Mouse (Mus musculus) layer of hippocampus, postnatal 14 days (tissue): ENCODE data around the gene Suds3. TPM values are rescaled to one million over a fixed set of nuclear protein-coding genes. Genes with fewer than 3 reads are reported as not detected.
A peak's percentile ranks its signal among the peaks of the same experiment; 100 is the strongest.

ENCODE experiments used
- DNase-seq, 2 experiments: peaks; one replicate each; pipeline ENCODE4 v3.0.0; 2021 to 2022; ENCODE audit warnings: low spot score in 2 of 2, mixed read lengths in 1 of 2
- long read RNA-seq, 2 experiments: library from polyadenylated mRNA; stranded (forward); transcript quantifications; one replicate each; pipeline ENCODE4 v2.0.0; 2021
- total RNA-seq, 2 experiments: library from RNA; stranded (reverse); gene quantifications; 2 replicates each; pipeline ENCODE4 v1.2.3; 2021

Suds3 gene
- 100 to 1,000 TPM in 1 of 2 experiments, 10 to 100 TPM in 1; 96.6 to 110 TPM for total RNA-seq
- long read RNA-seq, experiment 1, partial matches to known transcripts, result 7 of 119 reads
- long read RNA-seq, experiment 1, other reads (novel, unspliced or antisense), result 112 of 119 reads
- long read RNA-seq, experiment 2, partial matches to known transcripts, result 99 of 131 reads
- long read RNA-seq, experiment 2, other reads (novel, unspliced or antisense), result 32 of 131 reads

DNA sequence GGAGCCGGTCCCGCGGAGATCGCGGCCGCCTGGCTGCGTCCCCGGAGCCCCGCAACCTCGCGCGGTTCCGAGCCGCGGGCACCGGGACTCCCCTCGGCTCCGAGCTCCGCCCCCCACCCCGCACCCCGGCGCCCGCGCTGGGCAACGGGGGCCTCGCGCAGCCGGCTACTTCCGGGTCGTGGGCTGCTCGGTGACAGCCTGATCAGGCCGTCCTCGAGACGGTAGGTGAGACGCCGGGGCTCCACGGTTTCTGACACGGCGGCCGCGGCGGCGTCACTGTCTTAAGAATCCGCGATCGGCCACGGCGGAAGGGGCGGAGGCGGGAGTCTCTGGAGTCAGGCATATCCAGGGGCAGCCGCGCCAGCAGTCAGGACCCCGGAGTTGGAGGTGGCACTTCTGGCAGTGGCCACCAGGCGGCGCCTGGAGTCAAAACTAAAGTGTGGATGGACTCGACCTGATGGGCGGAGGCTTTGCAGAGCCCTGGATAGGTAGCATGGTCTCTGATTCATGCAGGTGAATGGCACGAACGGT is at the start of gene Suds3:
Gene Suds3 (minus strand): TSS at position 278 of the 531 bp plus-strand sequence.
- DNase-seq, result peak; percentile 98 to 99

DNA sequence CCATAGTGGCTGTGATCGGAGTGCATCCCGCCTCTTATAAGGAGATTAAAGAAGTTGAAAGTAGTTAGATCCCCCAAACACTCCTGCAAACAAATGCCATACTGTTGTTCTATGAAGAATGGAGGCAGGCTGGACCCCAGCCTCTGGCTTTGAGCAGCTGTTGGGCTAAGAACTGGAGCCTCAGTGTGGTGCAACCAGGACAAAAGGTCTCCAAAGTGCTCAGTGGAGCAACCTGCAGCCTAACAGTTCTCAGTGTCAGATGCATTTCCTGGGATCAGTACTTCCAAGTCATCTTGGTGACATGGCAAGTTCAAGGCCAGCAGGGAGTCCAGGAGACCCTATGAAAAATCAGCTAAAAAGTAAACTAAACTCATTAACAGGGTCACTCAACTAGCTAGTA is 49.0 kb upstream of the Suds3 start:
- DNase-seq, result no peak

DNA sequence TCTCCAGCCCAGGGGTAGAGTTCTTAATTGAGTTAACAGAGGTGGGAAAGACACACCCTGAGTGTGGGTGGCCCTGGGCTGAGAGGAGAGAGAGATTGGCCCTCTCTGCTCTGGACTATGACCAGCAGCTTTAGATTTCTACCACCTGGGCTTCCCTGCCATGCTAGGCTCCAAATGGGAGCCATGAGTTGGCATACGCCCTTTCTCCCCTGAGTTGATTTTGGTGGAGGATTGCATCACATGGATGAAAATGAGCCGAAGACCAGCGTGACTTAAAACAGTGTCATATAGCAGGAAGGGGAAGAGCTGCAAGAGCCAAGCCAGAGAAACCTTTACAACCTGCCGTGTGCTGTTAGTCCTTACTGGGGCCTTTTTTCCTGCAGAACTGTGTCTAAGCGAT is 48.6 kb upstream of the Suds3 start:
- DNase-seq, result no peak

DNA sequence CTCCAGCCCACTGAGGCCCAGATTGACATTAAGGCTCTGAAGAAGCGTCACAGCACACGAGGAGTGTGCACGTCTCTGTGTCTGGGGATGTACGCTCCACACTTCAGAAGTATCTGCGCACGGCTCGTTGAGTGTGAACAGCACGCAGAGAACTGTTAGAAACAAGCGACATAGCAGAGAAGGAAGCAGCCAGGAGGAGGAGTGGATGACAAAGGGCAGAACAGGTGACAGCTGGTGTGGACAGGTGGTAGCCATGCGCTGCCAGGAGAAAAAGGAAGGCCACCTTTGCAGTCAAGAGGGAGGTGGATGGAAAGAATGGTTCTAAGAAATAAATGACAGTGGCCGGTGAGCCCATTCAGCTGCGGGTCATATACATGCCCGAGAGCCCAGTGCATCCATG is 47.9 kb upstream of the Suds3 start:
- no peak for DNase-seq

DNA sequence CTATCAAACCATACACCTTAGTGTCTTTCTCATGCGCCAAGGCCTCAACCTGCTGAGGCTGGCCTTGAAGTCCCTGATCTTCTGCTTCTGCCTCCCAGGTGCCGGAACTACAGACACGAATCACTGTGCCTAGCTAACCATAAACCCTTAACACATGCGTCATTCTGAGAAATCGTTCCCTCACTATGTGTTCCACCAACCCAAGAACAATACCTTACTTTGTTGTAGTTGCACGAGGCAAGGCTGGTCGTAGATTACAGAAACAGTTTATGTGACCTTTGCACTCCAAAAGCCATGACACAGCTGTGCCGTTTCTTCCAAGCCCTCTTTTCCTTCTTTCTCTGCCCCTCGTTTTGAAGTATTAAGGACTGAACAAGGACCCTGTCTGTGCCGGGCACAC is 44.6 kb upstream of the Suds3 start:
- DNase-seq, result no peak

DNA sequence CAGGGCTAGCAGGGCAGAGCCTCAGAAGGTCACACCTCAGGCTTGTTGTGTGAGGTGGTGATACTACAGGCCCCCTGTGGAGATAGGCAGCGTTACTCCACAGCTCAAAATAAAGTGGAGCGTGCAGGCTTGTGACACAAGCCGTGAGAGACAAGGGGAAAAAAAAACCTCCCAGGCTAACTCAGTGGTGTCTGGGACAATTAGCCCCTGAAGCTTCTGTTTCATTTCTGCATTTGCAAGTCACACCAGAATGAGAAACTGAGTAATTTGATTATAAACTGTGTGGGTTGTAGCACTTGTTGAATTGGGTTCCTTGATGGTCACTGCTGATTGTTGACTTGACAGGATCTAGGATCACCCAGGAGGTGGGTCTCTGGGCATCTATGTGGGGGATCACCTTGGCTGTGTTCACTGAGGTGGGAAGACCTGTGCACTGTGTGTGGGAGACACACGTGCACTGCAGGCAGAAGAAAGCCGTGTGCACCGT is 43.9 kb upstream of the Suds3 start:
- no peak for DNase-seq

DNA sequence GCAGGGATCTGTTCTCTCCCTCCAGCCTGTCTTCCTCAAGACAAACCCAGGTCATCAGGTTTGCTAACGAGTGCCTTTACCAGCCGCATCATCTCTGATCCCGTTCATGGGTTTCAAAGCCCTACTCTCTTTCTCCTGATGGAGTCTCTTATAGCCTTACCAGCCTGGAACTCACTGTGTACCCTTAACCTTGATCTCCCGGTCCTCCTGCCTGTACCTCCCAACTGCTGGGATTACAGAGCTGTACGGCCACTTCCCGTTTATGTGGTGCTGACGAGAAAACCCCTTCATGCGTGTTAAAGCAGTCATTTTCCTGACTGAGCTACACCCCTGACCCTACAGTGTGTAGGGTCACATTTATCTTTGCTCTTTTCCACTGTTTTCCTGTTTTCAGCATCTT is 43.4 kb upstream of the Suds3 start:
- no peak for DNase-seq

DNA sequence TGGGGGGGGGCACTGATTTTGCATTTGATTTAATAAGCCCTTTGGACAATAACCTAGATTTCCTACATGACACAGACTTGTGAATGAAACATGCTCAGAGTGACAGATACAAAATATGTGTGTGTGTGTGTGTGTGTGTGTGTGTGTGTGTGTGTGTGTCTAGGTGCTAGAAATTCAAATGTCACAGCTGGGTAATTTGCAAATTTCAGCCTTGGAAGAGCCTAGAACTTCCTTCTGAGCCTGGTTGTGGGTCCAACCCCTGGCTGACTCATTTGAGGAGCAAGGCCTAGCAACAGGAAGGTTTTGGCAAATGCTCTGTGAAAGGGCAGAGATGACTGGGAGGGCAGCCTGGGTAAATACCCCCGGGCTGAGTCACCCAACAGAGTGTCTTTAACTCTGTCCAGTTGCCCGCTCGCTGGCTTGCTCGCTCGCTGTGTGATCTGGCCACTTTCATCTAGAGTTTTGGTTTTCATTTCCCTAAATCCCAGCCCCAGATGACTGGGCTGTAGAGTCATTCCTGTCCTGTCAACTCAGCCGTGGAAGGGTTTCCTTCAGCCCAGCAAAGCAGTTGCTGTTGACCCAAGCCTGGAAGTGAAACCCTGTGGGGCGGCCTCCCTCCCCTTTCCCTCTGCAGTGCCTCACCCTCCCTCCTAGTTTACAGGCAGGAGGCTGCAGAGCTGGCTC is 42.6 kb upstream of the Suds3 start:
- DNase-seq, result no peak

DNA sequence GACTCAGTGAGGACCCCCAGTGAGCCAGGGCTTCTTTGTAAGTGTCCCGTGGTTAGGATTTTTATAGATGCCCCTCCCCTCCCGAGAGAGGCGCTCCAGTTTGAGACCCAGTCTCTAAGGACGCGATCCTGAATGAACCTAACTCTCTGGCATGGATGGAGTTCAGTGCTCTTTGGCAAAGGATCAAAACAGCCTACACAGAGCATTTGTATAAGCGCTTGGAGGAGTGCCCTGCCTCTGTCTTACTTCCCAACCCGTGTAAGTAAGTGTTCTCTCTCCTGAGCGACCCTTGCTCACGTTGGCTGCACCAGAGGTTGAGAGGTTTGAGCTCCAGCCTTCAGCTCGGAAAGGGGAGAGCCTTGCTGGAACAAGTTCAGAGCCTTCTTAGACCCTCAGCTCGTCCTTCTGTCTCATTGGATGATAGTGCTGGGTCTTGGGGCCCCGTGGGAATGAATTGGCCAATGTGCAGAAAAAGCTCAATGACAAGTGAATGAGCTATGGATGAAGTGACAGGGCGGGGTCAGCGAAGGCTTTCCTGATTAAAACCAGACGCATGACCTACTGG is 37.7 kb upstream of the Suds3 start:
- no peak for DNase-seq

DNA sequence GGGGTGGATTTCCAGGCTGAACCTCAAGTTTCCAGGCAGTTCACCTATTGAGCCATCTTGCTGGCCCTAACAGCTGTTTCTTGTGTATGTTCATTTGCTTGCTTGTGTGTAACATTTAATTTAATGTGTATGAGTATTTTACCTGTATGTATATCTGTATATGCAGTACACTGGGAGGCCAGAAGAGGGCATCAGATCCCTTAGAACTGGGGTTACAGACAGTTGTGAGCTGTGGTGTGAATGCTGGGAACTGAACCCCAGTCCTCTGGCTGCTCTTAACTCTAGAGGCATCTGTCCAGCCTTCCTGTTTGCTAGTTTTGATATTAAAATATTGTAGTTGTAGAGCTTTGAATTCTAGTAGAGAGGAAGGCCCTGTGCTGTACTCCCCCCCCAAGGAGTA is 37.0 kb upstream of the Suds3 start:
- DNase-seq, result no peak

DNA sequence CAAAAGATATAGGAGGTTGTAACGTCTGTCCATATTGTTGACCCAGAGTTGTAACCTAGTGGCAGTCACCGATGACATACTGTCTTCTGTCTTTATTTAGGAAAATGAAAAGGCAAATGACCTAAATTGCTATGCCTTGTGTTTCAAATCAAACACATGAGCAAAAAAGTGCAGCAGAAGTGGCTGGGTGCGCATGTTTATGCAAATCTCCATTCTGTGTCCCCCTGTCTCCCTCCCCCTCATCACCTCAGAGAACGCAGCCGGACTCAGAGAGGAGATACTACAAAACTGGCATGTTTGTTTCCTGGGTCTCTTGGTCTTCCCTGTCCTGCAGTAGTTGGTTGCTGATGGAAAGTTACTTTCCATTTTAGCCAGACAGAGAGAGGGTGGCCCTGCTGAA is 34.2 kb upstream of the Suds3 start:
- no peak for DNase-seq

DNA sequence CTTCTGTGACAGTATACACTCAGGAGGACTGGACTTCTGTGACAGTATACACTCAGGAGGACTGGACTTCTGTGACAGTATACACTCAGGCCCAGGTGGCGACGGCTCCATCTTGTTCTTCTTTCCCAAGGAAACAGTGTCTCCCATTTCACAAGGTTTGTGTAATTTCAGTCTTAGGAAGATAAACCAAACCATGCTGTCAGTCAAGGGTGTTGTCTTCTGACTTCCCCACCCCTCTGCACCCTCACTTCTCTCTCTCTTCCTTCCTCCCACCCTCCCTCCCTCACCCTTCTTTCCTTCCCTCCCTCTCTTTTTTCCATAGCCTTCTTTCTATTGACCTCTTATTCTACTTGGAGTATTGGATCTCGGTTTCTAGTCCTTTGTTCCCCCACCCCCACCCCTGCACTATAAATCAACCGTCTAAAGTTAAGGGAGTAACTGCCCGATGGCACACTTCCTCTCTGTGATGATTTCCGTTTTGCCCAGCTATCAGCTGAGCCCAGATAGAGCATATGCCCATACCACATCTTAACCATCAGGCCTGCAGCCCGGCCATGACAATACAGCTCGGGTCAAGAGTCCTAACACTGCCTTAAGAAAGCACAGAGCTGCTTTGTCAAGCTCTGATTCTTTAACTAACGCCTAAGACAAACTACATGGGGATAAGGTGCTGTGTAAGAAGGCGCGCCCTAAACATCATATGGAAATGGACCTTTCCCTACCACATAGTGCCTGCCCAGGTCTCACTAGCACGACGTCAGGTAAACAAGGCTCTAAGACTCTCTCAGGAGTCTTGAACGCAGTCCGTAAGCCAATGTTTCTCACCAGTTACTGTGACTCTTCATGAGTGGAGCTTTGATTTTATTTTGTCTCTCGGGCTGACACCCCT is 33.4 kb upstream of the Suds3 start:
- no peak for DNase-seq

DNA sequence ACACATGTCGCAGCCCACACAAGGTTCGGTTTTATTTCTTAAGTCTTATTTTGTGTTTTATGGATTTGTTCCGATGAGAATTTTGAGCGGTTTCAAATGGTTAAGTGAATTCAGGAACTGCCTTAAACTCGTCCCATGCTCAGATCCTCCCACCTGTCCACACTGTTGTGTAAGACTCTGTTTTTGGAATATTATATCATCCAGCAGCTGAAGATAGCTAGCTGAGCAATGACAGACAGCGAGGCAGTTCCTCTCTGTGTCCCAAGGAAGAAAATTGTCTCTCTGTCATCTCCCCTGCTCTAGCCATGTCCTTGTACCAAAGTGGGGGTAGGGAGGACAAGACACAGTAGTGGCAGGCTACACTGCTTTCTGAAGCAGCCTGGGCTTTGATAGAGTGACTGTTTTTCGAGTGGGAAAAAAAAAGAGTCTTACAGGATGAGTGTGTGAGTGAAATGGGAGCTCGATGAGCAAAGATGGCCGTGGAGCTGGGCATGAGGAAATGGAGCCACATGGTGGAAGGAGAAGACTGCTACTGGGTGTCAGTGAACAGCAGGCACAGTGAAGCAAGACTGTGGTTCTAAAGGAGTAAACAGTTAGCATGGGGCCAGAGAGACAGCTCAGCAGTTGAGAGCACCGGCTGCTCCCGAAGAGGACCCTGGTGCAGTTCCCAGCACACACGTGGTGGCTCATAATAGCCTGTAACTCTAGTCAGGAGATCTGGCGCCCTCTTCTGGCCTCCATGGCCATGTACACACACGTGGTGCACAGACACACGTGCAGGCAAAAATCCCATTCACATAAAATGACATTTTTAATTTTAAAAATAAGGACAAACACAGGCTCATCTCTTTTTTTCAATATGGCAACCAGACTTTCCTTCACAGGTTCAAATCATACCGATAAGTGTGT is 31.5 kb upstream of the Suds3 start:
- peak in 1 of 2 experiments; percentile 26 for DNase-seq

DNA sequence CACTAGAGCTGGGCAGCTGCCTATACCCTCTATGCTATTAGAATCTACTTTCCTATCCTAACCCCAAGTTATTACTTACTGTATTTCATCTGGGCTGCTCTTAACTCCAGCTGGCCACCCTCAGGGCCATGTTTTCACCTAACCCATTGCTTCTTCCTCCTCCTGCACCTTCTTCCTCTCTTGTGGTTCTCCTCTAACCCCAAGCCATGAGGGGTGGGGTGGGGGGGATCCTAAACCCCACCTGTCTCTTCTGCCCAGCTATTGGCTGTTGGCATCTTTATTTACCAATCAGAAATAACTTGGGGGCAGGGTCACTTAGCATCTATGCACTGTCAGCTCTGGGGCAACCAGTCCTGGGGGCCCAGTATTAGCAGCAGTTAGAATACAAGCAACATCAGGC is 30.3 kb upstream of the Suds3 start:
- no peak for DNase-seq

DNA sequence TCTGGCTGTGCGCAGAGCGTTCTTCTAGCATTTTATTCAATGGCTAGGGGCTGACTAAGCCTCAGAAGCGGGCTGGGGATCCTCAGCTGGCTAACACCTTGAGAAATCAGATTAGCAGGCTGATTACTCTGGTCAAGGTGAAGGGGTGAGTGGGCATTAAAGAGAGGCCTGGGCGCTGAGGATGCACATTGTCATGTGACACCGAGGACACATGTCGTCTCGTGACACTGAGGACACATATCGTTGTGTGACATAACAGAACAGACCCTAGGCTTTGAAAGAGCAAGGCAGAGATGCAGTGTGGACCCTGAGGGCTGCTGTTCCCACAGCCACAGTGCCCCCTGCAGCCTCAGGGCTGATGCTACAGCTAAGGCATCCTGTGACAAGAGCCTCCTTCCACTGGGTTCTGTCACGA is 27.8 kb upstream of the Suds3 start:
- DNase-seq, result no peak

DNA sequence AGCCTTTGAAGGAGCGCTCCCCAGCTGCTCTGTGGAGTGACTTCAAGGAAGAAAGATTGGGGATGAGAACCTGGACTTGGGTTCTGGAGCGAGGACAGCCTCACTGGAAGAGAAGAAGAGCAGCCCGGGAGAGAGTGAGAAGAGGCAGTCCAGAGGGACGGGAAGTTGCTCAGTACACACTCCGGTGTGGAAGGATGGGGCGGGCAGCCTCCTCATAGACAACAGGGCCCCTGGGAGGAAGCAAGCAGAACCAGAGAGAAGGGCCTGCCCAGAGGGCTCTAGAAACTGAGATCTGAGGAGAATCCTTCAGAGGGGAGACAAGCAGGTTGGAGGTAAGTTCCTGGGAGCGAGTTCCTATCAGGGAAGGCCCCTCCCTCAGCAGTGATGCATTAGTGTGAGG is 24.5 kb upstream of the Suds3 start:
- no peak for DNase-seq

DNA sequence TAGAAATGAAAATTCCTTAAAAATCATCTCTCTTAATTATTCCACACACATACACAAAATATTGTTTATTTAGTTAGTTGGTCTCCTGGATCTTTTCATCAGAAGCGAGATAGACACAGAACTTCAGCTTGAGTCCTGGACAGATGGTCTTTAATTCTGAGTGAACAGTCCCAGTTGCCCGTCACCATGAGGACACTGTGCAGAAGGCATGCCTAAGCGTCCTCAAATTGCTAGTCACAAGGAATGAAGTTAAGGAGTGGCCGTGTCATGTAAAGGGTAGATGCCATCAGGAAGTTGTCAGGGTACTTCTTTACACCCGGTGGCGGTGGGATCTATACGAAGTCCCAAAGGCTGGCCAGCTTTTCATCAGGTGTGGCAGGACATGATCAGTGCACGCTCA is 23.9 kb upstream of the Suds3 start:
- no peak for DNase-seq

DNA sequence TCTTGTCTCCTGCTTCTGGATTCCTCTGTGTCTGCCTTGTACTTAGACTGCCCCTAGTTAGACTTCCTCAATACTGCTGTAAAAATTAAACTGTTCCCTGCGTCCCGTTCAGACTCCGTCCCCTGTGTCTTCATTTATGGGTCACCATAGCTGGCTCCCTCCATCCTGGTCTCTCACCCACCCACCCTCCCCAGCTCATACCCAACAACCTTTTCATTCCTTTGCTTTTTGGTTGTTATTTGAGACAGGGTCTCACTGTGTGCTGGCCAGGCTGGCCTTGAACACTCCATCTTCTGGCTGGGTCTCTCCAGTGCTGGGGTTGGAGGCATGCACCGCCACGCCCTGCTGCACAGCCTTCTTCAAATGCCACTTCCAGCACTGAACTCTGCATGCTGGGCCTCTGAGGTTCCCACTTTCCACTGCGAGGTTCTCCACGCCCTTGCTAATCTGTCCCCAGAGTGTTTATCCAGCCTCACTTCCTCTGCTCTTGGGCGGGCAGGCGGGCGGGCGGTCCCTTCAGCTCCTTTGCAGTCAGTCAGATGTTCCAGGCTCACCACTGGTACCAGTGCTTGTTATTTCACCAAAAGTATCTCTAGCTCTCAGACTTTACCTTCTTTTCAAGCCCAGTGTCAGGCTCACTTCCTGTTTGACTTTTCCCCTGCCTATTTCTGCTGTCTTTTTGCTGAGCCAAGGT is 22.5 kb upstream of the Suds3 start:
- no peak for DNase-seq

DNA sequence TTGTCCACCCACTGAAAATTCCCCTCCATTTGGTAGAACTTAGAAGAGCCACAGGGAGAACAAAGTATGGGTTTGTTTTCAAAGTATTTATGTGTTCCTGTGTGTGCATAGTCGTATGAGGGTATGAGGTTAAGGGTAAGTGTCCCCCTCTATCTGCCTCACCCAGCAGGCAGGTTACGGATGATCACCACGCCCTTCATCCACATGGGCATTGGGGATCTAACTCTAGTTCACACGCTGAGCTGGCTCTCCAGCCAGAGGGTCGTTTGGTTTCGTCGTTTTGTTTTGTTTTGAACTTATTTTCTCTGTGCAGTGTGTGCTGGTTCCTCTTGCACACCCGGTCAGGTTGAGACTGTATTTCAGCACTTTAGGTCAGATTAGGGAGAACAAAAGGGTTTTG is 21.7 kb upstream of the Suds3 start:
- DNase-seq, result no peak

DNA sequence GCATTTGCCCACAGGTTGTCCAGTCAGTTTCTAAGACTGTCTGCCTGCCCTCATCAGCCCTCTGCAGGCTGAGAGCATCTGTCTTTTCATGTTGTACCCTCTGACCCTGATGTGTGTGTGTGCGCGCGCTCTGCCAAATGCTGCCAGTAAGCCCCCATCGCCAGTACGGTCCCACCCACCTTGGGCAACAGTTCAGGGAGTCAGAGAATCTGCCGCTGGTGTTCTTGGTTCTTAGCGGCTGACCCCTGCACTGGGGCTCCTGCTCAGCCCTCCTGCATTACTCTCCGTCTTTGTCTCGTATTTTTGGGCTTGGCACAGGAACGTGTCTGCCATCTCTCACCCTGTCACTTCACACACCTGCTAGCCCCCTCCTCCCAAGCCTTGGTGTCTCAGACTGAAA is 21.1 kb upstream of the Suds3 start:
- DNase-seq, result no peak
